Mouse (Mus musculus) stomach, postnatal 0 days (tissue): ENCODE measurements around the gene Epb41l1.

Experiments
- CTCF ChIP-seq: IDR thresholded peaks from 2 replicates; pipeline ENCODE4 v1.5.1; 2016; ENCODE audit warnings: antibody characterized with exemption, low read depth, mild to moderate bottlenecking, moderate library complexity
- EP300 ChIP-seq: optimal IDR thresholded peaks from 2 replicates; pipeline ENCODE3; 2016; ENCODE audit warnings: antibody characterized with exemption

GRCm38 (mm10) chr2:156379929-156380328, 40.8 kb upstream of the Epb41l1 start:
- TF ChIP-seq EP300 (no peak), CTCF (no peak)
